Mouse (Mus musculus) cortical plate, adult 2 months (tissue): ENCODE measurements around the gene Serpina10.

Experiments used
- CTCF ChIP-seq: fragments of 200-500 bp; IDR thresholded peaks from 2 replicates; pipeline ENCODE4 v1.5.1; 2011; ENCODE audit warnings: mild to moderate bottlenecking, control low read depth, low read length; ENCODE audit not compliant: insufficient read depth; ENCODE audit errors: extremely low read depth
- POLR2A ChIP-seq: fragments of 200-500 bp; IDR thresholded peaks from 2 replicates; pipeline ENCODE4 v1.6.1; 2011; ENCODE audit warnings: mild to moderate bottlenecking, low read length, control low read depth; ENCODE audit not compliant: insufficient read depth; ENCODE audit errors: extremely low read depth

DNA sequence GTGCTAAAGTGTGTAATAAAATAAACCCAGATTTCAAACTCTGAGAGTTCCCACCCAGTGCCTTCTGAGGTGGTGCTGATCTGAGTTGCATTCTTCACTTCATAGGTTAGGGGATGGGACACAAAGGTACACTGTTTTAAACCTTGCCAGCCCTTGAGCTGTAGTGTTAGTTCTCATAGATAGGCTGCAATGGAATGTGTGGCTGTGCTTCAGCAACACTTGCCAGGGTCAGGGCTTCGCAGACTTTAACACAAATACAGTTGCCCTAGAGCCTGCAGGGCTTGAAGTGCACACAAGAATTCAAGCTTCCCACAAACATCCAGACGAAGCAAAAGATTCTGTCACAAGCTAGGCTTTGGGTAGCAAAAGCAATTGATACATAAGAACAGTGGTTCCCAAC lies 39.7 kb upstream of the Serpina10 start:
- TF ChIP-seq CTCF (no peak), POLR2A (no peak)
